Mouse (Mus musculus) neural tube, embryonic 15.5 days (tissue): Measurements from ENCODE around the gene Wwc2. TPM values are rescaled to one million over a fixed set of nuclear protein-coding genes. Genes with fewer than 3 reads are reported as not detected.

Source experiments
- ATAC-seq: fragments of 200-750 bp; cut with Nextera tagmentation; 2 replicates; pipeline ENCODE4 v1.8.0; 2017; ENCODE audit warnings: mild to moderate bottlenecking, moderate TSS enrichment, moderate library complexity; ENCODE audit not compliant: low FRiP score
- H3K27ac ChIP-seq: fragments of 300-500 bp; sonication (generic); replicated peaks from 2 replicates; pipeline ENCODE4 v1.5.1; 2015; ENCODE audit warnings: mild to moderate bottlenecking, inconsistent platforms
- H3K27me3 ChIP-seq: fragments of 300-500 bp; sonication (generic); replicated peaks from 2 replicates; pipeline ENCODE4 v1.6.1; 2015; ENCODE audit warnings: inconsistent platforms
- H3K36me3 ChIP-seq: fragments of 300-500 bp; sonication (generic); 2 replicates; pipeline ENCODE4 v1.6.1; 2015; ENCODE audit warnings: inconsistent platforms
- H3K4me1 ChIP-seq: fragments of 300-500 bp; sonication (generic); 2 replicates; pipeline ENCODE4 v1.6.1; 2015; ENCODE audit warnings: inconsistent platforms
- H3K4me2 ChIP-seq: fragments of 300-500 bp; sonication (generic); 2 replicates; pipeline ENCODE4 v1.6.1; 2015; ENCODE audit warnings: inconsistent platforms, mild to moderate bottlenecking, moderate library complexity
- H3K4me3 ChIP-seq: fragments of 300-500 bp; sonication (generic); replicated peaks from 2 replicates; pipeline ENCODE4 v1.5.1; 2015; ENCODE audit warnings: mild to moderate bottlenecking, inconsistent platforms
- H3K9ac ChIP-seq: fragments of 300-500 bp; sonication (generic); replicated peaks from 2 replicates; pipeline ENCODE4 v1.6.1; 2015; ENCODE audit warnings: mild to moderate bottlenecking, inconsistent platforms
- H3K9me3 ChIP-seq: fragments of 300-500 bp; sonication (generic); replicated peaks from 2 replicates; pipeline ENCODE4 v1.6.1; 2016; ENCODE audit warnings: inconsistent platforms
- WGBS: fragments of 180-500 bp; shearing (Covaris S2); methylation state at CpG from one replicate; pipeline ENCODE4 v1.1.7; 2015; ENCODE audit warnings: mixed read lengths; 5-methylcytosine and 5-hydroxymethylcytosine counted together
- polyA plus RNA-seq: library from polyadenylated mRNA; unstranded; fragments of >200 nt; fragmentation: Nextera tagmentation; extraction: Ambion mirVana; gene quantifications from 2 replicates; pipeline ENCODE4 v1.2.1, GENCODE M21; 2015

Wwc2 gene
- polyA plus RNA-seq, 1 experiment from 2014 or later, result 5.8 TPM

DNA sequence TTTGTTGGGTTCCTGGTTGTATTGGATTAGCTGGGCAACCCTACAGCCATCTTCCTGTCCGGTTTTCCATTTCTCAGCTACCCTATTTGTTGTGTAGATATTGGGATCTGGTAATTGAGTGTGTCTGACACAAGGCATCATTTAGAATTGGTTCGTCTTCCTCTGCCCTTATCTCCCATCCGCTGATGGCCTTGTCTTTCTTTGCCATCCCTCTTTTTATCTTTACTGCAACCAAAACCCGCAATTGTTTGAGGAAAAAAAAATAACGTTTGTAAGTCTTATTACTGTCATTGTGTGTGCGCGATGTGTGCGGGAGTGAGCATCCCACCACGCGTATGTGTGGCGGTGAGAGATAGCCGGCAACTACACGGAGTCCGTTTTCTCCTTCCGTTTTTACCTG, 18.7 kb upstream of the Wwc2 start:
- H3K36me3 ChIP-seq, result no peaks in the 10 kb centered on the region
- H3K4me2 ChIP-seq, result no peak overlapping the region
- H3K27me3 ChIP-seq, result no peaks in the 10 kb centered on the region
- no peak overlapping the region for H3K9ac ChIP-seq
- no peaks in the 10 kb centered on the region for H3K4me1 ChIP-seq
- H3K4me3 ChIP-seq, result no peak overlapping the region
- H3K9me3 ChIP-seq, result no peaks in the 10 kb centered on the region
- no peak overlapping the region for H3K27ac ChIP-seq
- WGBS, result 92% methylated on average over 15 of the region's 15 CpGs
- no peak for ATAC-seq

- no peak overlapping the region for H3K27ac ChIP-seq
- ATAC-seq, result peak; percentile 73; the same call in 1 of the 2 replicates
- 0 out of 2 replicates have a peak overlapping the region, but pooled peaks have one; percentile 1 for H3K4me3 ChIP-seq
- peak overlapping the region; percentile 6 for H3K4me2 ChIP-seq
- H3K36me3 ChIP-seq, result no peaks in the 10 kb centered on the region
- H3K27me3 ChIP-seq, result no peaks in the 10 kb centered on the region
- no peaks in the 10 kb centered on the region for H3K4me1 ChIP-seq
- no peak overlapping the region for H3K9ac ChIP-seq
- H3K9me3 ChIP-seq, result no peaks in the 10 kb centered on the region
- WGBS, result 68% methylated on average over 8 of the region's 8 CpGs
Measured at GRCm38 (mm10) chr8:48008936-48009335, 18.2 kb upstream of the Wwc2 start.

DNA sequence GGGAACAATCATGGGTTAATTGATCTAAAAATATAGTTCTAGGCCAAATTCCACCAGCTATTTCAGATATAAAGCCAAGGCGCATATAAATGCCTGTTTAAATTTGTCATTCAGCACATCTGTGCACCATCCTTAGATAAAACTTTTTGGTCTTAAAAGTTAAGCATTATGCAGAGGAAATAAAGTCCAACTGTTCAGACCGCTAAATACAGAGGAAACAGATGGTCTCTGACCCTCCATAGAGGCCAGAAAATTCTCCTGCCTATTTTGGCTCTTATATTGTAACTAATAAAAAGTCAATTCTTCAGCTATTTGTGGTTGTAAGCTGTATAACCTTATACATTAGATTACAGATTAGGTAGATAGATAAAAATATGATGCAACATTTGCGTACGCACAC, 16.1 kb upstream of the Wwc2 start:
- no peak overlapping the region for H3K27ac ChIP-seq
- H3K9me3 ChIP-seq, result no peaks in the 10 kb centered on the region
- H3K36me3 ChIP-seq, result no peaks in the 10 kb centered on the region
- no peaks in the 10 kb centered on the region for H3K27me3 ChIP-seq
- ATAC-seq, result no peak
- no peaks in the 10 kb centered on the region for H3K4me1 ChIP-seq
- no peak overlapping the region for H3K4me2 ChIP-seq
- H3K9ac ChIP-seq, result no peak overlapping the region
- no peak overlapping the region for H3K4me3 ChIP-seq
- 87% methylated on average over 4 of the region's 4 CpGs for WGBS

DNA sequence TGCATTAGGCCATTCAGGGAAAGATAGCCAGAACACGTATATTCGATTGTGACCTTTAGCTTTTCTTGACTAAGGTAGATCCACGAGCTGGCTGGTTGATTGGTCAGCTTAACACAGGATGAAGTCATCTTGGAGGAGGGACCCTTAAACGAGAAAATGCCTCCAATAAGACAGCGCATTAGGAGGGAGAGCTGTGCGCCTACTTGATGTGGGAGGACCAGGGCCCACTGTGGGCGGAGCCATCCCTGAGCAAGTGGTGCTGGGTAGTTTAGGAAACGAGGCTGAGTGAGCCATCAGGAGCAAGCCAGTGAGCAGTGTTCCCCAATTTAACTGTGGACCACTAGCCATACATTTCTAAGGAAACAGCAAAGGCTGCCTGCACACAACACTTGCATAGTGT, 11.8 kb upstream of the Wwc2 start:
- WGBS, result 92% methylated on average over 8 of the region's 8 CpGs
- Histone ChIP-seq H3K4me3 (no peak overlapping the region), H3K36me3 (no peaks in the 10 kb centered on the region), H3K27me3 (no peaks in the 10 kb centered on the region), H3K4me2 (no peak overlapping the region), H3K4me1 (no peaks in the 10 kb centered on the region), H3K9ac (no peak overlapping the region), H3K27ac (no peak overlapping the region), H3K9me3 (no peaks in the 10 kb centered on the region)
- ATAC-seq, result no peak

- no peak for ATAC-seq
- Histone ChIP-seq H3K27me3 (no peaks in the 10 kb centered on the region), H3K4me3 (no peak overlapping the region), H3K4me2 (no peak overlapping the region), H3K4me1 (no peaks in the 10 kb centered on the region), H3K9me3 (no peaks in the 10 kb centered on the region), H3K9ac (no peak overlapping the region), H3K27ac (no peak overlapping the region), H3K36me3 (no peaks in the 10 kb centered on the region)
- WGBS, result 95% methylated on average over 6 of the region's 6 CpGs
Measured at GRCm38 (mm10) chr8:48001395-48001794, 10.7 kb upstream of the Wwc2 start.

DNA sequence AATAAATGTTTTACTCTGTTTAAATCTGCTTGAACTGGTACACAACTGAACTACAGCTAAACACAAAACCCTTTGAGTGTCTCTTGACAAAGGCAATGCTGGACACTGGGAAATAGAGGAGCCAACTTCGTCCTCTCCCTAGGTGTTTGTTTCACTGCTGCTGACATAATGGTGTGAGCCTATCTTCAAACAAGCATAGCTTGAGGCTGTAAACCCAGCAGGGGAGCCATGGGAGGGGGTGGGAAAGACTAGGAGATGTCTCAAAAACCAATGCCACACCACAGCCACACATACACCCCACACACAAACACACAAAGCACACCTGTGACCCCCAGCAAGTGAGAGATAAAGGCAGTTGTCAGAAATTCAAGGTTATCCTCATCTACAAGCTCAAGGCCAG, 6.0 kb upstream of the Wwc2 start:
- Histone ChIP-seq H3K4me2 (no peak overlapping the region), H3K9ac (no peak overlapping the region), H3K4me1 (0 out of 2 replicates have a peak, but pooled peaks cover 3% of the 10 kb centered on the region), H3K27ac (no peak overlapping the region), H3K36me3 (no peaks in the 10 kb centered on the region), H3K9me3 (no peaks in the 10 kb centered on the region), H3K4me3 (no peak overlapping the region), H3K27me3 (no peaks in the 10 kb centered on the region)
- 17% methylated on average over 1 of the region's 1 CpGs for WGBS
- no peak for ATAC-seq

DNA sequence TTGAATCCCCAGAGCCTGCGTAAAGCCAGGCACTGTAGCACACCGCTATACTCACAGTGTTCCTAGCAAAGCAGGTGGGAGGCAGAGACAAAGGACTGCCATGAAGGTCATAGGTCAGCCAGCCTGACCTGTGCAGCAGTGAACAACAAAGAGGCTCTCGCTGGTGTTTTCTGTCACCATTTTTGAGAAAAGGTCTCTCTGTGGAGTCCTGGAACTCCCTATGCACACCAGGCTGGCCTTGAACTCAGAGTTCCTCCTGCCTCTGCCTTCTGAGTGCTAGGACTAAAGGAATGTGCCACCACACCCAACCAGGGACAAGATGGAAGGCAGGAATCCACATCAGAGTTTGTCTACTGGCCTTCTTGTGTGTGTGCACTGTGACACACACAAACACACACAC, 5.4 kb upstream of the Wwc2 start:
- Histone ChIP-seq H3K36me3 (no peaks in the 10 kb centered on the region), H3K4me3 (no peak overlapping the region), H3K27me3 (no peaks in the 10 kb centered on the region), H3K4me1 (peaks cover 9% of the 10 kb centered on the region), H3K4me2 (no peak overlapping the region), H3K27ac (no peak overlapping the region), H3K9ac (no peak overlapping the region), H3K9me3 (no peaks in the 10 kb centered on the region)
- ATAC-seq, result no peak
- WGBS, result 76% methylated on average over 3 of the region's 3 CpGs

GRCm38 (mm10) chr8:47995391-47995790, 4.7 kb upstream of the Wwc2 start:
- Histone ChIP-seq H3K27ac (no peak overlapping the region), H3K4me3 (no peak overlapping the region), H3K4me1 (peaks cover 13% of the 10 kb centered on the region), H3K9me3 (no peaks in the 10 kb centered on the region), H3K27me3 (no peaks in the 10 kb centered on the region), H3K4me2 (no peak overlapping the region), H3K9ac (no peak overlapping the region), H3K36me3 (no peaks in the 10 kb centered on the region)
- no peak for ATAC-seq
- 94% methylated on average over 6 of the region's 6 CpGs for WGBS

DNA sequence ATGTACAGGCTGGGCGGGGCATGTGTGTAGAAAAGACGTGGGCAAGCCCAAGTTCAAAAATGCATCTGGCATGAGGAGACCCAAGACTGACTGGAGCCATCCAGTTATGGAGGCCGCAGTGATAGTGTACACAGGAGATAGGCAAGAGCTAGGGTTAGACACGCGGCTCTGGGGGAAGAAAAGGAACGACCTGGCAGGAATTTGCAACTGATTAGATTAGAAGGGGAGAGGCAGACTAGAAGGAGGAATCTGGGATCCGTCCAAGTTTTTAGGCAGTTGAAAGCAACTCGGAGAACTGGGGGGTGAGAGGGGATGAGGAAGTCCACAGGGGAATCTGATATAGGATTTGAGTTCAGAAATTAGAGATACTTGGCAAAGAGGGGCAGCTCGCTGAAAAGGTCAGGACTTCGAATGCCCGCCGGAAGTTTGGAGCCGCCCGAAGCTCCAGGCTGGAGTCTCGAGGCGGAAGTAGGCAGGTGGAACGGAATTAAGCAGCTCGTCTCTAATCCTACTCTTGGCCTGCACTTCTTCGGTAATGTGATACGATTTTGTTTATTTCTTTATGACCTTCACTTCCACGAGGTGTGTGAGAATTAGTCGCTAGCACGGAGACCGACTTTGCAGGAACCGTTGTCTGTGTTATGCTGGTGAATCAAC, 4.0 kb upstream of the Wwc2 start:
- WGBS, result 76% methylated on average over 25 of the region's 25 CpGs
- ATAC-seq, result no peak
- H3K4me2 ChIP-seq, result no peak overlapping the region

GRCm38 (mm10) chr8:47990386-47990772, 345 bp downstream of the Wwc2 start:
- Histone ChIP-seq H3K4me3 (peak overlapping the region; percentile 80), H3K9me3 (no peaks in the 10 kb centered on the region), H3K4me1 (peaks cover 44% of the 10 kb centered on the region), H3K36me3 (no peaks in the 10 kb centered on the region), H3K27me3 (no peaks in the 10 kb centered on the region), H3K27ac (peak overlapping the region; percentile 78), H3K9ac (peak overlapping the region; percentile 89), H3K4me2 (peak overlapping the region; percentile 95)
- peak; percentile 96 for ATAC-seq
- under 1% methylated on average over 32 of the region's 45 CpGs for whole genome bisulfite sequencing

More for the DNA sequence above, 4.0 kb upstream of the Wwc2 start:
- H3K27me3 ChIP-seq, result no peaks in the 10 kb centered on the region
- H3K4me3 ChIP-seq, result no peak overlapping the region
- H3K9me3 ChIP-seq, result no peaks in the 10 kb centered on the region
- no peak overlapping the region for H3K9ac ChIP-seq
- peaks cover 13% of the 10 kb centered on the region for H3K4me1 ChIP-seq
- no peak overlapping the region for H3K27ac ChIP-seq
- H3K36me3 ChIP-seq, result no peaks in the 10 kb centered on the region

DNA sequence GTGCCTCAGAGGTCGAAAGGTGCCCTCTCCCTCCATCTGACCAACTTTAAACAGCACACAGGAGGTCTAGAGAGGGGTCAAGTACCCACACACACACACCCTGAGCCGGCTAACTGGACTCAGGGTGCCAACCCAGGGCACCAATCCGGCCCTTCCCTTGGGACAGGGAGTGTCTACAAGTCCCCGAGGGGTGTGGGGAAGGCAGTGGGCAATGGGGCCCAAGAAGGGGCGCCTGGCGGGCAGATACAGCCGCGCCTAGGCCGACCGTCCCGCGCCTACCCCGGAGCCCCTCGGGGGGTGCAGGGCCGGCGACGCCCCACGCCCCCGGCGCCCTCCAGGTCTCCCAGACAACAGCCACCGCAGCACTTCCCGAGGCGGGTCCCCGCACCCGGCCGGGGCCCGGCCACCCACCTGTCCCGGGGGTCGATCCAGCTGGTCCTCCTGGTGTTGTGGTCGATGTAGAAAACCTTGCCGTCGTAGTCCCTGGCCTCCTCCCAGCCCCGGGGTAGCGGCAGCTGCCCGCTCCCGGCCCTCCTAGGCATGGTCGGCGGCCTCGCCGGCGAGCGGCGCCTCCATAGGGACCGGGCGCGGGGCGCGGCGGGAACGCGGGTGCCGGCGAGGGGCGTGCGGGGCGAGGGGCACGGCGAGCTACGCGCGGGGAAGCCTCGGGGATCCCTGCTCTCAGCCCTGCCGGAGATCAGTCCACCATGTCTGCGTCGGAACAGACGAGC, 904 bp downstream of the Wwc2 start:
- H3K4me2 ChIP-seq, result peak overlapping the region; percentile 95
- ATAC-seq, result peak; percentile 67
- no peaks in the 10 kb centered on the region for H3K27me3 ChIP-seq
- H3K4me1 ChIP-seq, result peaks cover 47% of the 10 kb centered on the region
- WGBS, result under 1% methylated on average over 63 of the region's 66 CpGs
- peak overlapping the region; percentile 78 for H3K27ac ChIP-seq
- H3K36me3 ChIP-seq, result no peaks in the 10 kb centered on the region
- peak overlapping the region; percentile 89 for H3K9ac ChIP-seq
- H3K9me3 ChIP-seq, result no peaks in the 10 kb centered on the region
- peak overlapping the region; percentile 80 for H3K4me3 ChIP-seq

DNA sequence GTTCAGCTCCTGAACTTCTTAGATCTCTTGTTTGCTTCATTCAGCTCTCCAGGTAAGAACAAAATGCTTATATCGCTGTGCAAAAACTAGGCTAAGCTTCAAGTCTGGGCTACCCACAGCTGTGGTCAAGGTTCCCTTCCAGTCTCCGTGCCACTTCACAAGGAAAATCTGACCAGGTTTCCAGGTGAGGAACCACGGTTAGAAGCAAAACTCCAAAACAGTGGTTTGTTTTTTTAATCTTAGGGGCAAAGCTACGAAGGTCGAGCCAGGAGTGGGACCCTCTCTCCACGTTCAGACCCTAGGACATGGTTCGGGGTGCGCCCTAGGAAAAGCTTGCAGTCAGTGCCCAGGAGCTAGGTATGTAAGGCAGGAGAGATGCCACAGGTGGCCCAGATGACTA, 1.5 kb downstream of the Wwc2 start:
- Histone ChIP-seq H3K27me3 (no peaks in the 10 kb centered on the region), H3K36me3 (no peaks in the 10 kb centered on the region), H3K4me3 (peak overlapping the region; percentile 80), H3K4me1 (peaks cover 47% of the 10 kb centered on the region), H3K9me3 (no peaks in the 10 kb centered on the region), H3K27ac (no peak overlapping the region), H3K9ac (peak overlapping the region; percentile 89; the same call in 1 of the 2 replicates), H3K4me2 (peak overlapping the region; percentile 95)
- no peak for ATAC-seq
- 22% methylated on average over 8 of the region's 8 CpGs for WGBS
